Mouse (Mus musculus): ENCODE measurements around the gene Naa16. TPM values are rescaled to one million over a fixed set of nuclear protein-coding genes. Genes with fewer than 3 reads are reported as not detected.

Naa16 gene
- polyA plus RNA-seq, 1 experiment: 3.6 TPM

GRCm38 (mm10) chr14:79277922-79278321 is 112.7 kb downstream of the Naa16 start:
- TF ChIP-seq MYOD1 (IDR thresholded peaks at IDR 0.05; ENCODE audit: control insufficient read depth in 1 of 3, insufficient read length in 2 of 3, low read depth in 2 of 3) (no peak), CEBPB (IDR thresholded peaks at IDR 0.05; ENCODE audit: insufficient read depth, poor library complexity, severe bottlenecking) (no peak), MAX (IDR thresholded peaks at IDR 0.05; ENCODE audit: low read depth) (no peak), E2F4 (IDR thresholded peaks at IDR 0.05; ENCODE audit: insufficient read depth) (no peak), POLR2AphosphoS2 (IDR thresholded peaks at IDR 0.05; ENCODE audit: insufficient read length, low read depth) (no peak), SRF (IDR thresholded peaks at IDR 0.05; ENCODE audit: control insufficient read depth, insufficient read length, low read depth) (no peak), MYOG (IDR thresholded peaks at IDR 0.05; ENCODE audit: control insufficient read depth in 1 of 3, insufficient read depth in 1 of 3, insufficient read length in 2 of 3, low read depth in 2 of 3) (no peak), TCF12 (IDR thresholded peaks at IDR 0.05; ENCODE audit: insufficient read depth, poor library complexity, severe bottlenecking) (no peak), POLR2A (IDR thresholded peaks at IDR 0.05; ENCODE audit: insufficient read length, low read depth) (no peak), USF1 (IDR thresholded peaks at IDR 0.05; ENCODE audit: low read depth) (no peak), TCF3 (IDR thresholded peaks at IDR 0.05; ENCODE audit: insufficient read length, low read depth) (no peak), REST (IDR thresholded peaks at IDR 0.05; ENCODE audit: insufficient read depth, insufficient read length) (no peak)
- Histone ChIP-seq H3ac (ENCODE audit: control insufficient read depth, insufficient read length) (no peak overlapping the region), H3K36me3 (ENCODE audit: control insufficient read depth, insufficient read depth) (no peaks in the 10 kb centered on the region), H3K4me3 (no peak overlapping the region), H3K79me2 (ENCODE audit: control insufficient read depth, insufficient read depth) (no peaks in the 10 kb centered on the region), H3K27me3 (ENCODE audit: control insufficient read depth, insufficient read depth, insufficient read length) (no peaks in the 10 kb centered on the region), H3K4me2 (ENCODE audit: low read depth) (no peak overlapping the region)

GRCm38 (mm10) chr14:79275870-79276395 is 114.6 kb downstream of the Naa16 start:
- Histone ChIP-seq H3K36me3 (ENCODE audit: control insufficient read depth, insufficient read depth) (no peaks in the 10 kb centered on the region), H3K79me2 (ENCODE audit: control insufficient read depth, insufficient read depth) (no peaks in the 10 kb centered on the region), H3ac (ENCODE audit: control insufficient read depth, insufficient read length) (no peak overlapping the region), H3K4me2 (ENCODE audit: low read depth) (no peak overlapping the region), H3K4me3 (no peak overlapping the region), H3K27me3 (ENCODE audit: control insufficient read depth, insufficient read depth, insufficient read length) (no peaks in the 10 kb centered on the region)
- TF ChIP-seq REST (IDR thresholded peaks at IDR 0.05; ENCODE audit: insufficient read depth, insufficient read length) (no peak), POLR2AphosphoS2 (IDR thresholded peaks at IDR 0.05; ENCODE audit: insufficient read length, low read depth) (no peak), TCF12 (IDR thresholded peaks at IDR 0.05; ENCODE audit: insufficient read depth, poor library complexity, severe bottlenecking) (no peak), E2F4 (IDR thresholded peaks at IDR 0.05; ENCODE audit: insufficient read depth) (no peak), MAX (IDR thresholded peaks at IDR 0.05; ENCODE audit: low read depth) (no peak), SRF (IDR thresholded peaks at IDR 0.05; ENCODE audit: control insufficient read depth, insufficient read length, low read depth) (no peak), CEBPB (IDR thresholded peaks at IDR 0.05; ENCODE audit: insufficient read depth, poor library complexity, severe bottlenecking) (no peak), MYOD1 (IDR thresholded peaks at IDR 0.05; ENCODE audit: control insufficient read depth in 1 of 3, insufficient read length in 2 of 3, low read depth in 2 of 3) (no peak), MYOG (IDR thresholded peaks at IDR 0.05; ENCODE audit: control insufficient read depth in 1 of 3, insufficient read depth in 1 of 3, insufficient read length in 2 of 3, low read depth in 2 of 3) (no peak), TCF3 (IDR thresholded peaks at IDR 0.05; ENCODE audit: insufficient read length, low read depth) (no peak)

GRCm38 (mm10) chr14:79275441-79275840 is 115.1 kb downstream of the Naa16 start:
- H3K27me3 ChIP-seq (ENCODE audit: control insufficient read depth, insufficient read depth, insufficient read length): no peaks in the 10 kb centered on the region
- H3K79me2 ChIP-seq (ENCODE audit: control insufficient read depth, insufficient read depth): no peaks in the 10 kb centered on the region
- no peak overlapping the region for H3K4me3 ChIP-seq
- TF ChIP-seq USF1 (IDR thresholded peaks at IDR 0.05; ENCODE audit: low read depth): no peak
- no peak for TF ChIP-seq MAX (IDR thresholded peaks at IDR 0.05; ENCODE audit: low read depth)
- TF ChIP-seq SRF (IDR thresholded peaks at IDR 0.05; ENCODE audit: control insufficient read depth, insufficient read length, low read depth): no peak
- TF ChIP-seq TCF12 (IDR thresholded peaks at IDR 0.05; ENCODE audit: insufficient read depth, poor library complexity, severe bottlenecking): no peak
- TF ChIP-seq CEBPB (IDR thresholded peaks at IDR 0.05; ENCODE audit: insufficient read depth, poor library complexity, severe bottlenecking): no peak
- TF ChIP-seq POLR2A (IDR thresholded peaks at IDR 0.05; ENCODE audit: insufficient read length, low read depth): no peak
- no peak for TF ChIP-seq MYOD1 (IDR thresholded peaks at IDR 0.05; ENCODE audit: control insufficient read depth in 1 of 3, insufficient read length in 2 of 3, low read depth in 2 of 3)
- no peak for TF ChIP-seq E2F4 (IDR thresholded peaks at IDR 0.05; ENCODE audit: insufficient read depth)
- no peak for TF ChIP-seq TCF3 (IDR thresholded peaks at IDR 0.05; ENCODE audit: insufficient read length, low read depth)
- no peak for TF ChIP-seq MYOG (IDR thresholded peaks at IDR 0.05; ENCODE audit: control insufficient read depth in 1 of 3, insufficient read depth in 1 of 3, insufficient read length in 2 of 3, low read depth in 2 of 3)
- TF ChIP-seq REST (IDR thresholded peaks at IDR 0.05; ENCODE audit: insufficient read depth, insufficient read length): no peak
- TF ChIP-seq POLR2AphosphoS2 (IDR thresholded peaks at IDR 0.05; ENCODE audit: insufficient read length, low read depth): no peak
- no peak overlapping the region for H3K4me2 ChIP-seq (ENCODE audit: low read depth)
- no peak overlapping the region for H3ac ChIP-seq (ENCODE audit: control insufficient read depth, insufficient read length)
- H3K36me3 ChIP-seq (ENCODE audit: control insufficient read depth, insufficient read depth): no peaks in the 10 kb centered on the region

Other genes starting within 250 kb of the Naa16 start
- gene Zfp957, start 143.4 kb downstream of the Naa16 start, polyA plus RNA-seq (2012; fragmentation: generic; extraction: Trizol): not detected
- 6.0 TPM for gene Rgcc, start 89.1 kb downstream of the Naa16 start, polyA plus RNA-seq (2012; fragmentation: generic; extraction: Trizol)
- 3.1 TPM for gene Mtrf1, start 7.0 kb upstream of the Naa16 start, polyA plus RNA-seq (2012; fragmentation: generic; extraction: Trizol)
- 1.5 TPM for gene Kbtbd7, start 35.7 kb upstream of the Naa16 start, polyA plus RNA-seq (2012; fragmentation: generic; extraction: Trizol)
- 0.05 TPM for gene Kbtbd6, start 61.1 kb upstream of the Naa16 start, polyA plus RNA-seq (2012; fragmentation: generic; extraction: Trizol)
- 3.6 TPM for gene Elf1, start 90.4 kb upstream of the Naa16 start, polyA plus RNA-seq (2012; fragmentation: generic; extraction: Trizol)
- gene Wbp4, start 90.7 kb upstream of the Naa16 start, polyA plus RNA-seq (2012; fragmentation: generic; extraction: Trizol): 10.1 TPM
- gene Sugt1, start 196.9 kb upstream of the Naa16 start, polyA plus RNA-seq (2012; fragmentation: generic; extraction: Trizol): 65.4 TPM

All from myocyte (in vitro differentiated cells).